Mouse (Mus musculus): ENCODE measurements at regions not wholly inside any gene's neighbourhood (a gene's known extent, or its start where the extent isn't known, plus 50 kb on each side); places are given as distances from the start of the nearest gene placed in this dataset.
A peak's percentile ranks its signal among the peaks of the same experiment; 100 is the strongest.

DNA sequence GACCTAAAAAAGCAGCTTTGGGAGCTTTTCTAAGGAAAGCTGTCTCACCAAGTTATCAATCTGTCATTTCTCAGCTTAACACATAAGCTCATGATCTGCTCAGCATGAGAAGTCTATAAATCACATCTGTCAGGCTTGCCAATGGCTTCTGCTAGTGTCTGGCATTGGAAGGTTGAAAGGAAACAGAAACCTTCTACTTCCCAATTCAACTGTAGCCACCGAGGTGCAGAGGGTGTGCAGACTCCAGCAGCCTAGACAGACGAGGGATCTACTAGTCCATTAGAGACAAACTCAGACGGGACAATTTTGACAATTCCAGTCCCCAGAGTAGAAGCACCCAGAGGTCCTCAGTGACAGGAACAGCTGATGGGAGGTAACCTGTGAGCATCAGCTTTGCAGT lies 103.0 kb downstream of the Nab1 start:
- no peak for DNase-seq (ENCODE audit: low spot score in 2 of 2)

DNA sequence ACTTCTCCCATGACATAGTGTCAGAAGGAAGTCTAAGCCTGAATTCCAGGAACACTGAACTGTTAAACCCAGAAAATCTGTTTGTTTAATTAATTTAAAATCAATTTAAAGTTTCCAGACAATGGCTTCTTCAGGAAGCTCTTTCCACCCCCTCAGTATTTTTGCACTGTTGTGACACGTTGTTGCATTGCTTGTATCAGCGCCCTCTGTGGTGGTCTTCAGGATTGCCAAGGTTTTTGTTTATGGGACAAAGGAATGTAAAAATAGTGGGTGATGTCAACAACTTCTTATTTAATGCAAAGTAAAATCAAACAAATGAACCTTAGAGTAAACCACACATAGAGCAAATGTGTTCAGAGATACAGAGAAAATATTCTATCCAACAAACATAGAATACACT lies 107.5 kb downstream of the Nab1 start:
- DNase-seq (ENCODE audit: low spot score in 2 of 2), result no peak

DNA sequence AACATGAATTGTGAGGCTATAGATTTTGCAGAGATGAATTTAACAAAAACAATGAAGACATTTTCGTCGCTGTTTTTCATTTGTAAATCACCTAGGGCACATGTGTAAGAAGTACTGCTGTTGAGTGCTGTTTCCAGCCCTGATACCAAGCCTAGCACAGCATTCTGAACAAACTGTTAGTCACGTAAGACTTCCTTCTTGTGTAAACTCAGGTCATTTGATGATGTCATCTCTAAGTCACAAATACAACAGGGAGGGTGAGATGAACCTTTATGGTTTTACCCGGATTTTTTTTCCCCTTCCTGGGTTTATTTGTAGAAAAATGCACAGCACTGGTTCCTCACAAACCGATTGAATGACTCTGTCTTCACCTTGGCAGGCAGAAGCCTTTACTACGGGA lies 111.6 kb downstream of the Nab1 start:
- DNase-seq (ENCODE audit: low spot score in 2 of 2), result no peak

DNA sequence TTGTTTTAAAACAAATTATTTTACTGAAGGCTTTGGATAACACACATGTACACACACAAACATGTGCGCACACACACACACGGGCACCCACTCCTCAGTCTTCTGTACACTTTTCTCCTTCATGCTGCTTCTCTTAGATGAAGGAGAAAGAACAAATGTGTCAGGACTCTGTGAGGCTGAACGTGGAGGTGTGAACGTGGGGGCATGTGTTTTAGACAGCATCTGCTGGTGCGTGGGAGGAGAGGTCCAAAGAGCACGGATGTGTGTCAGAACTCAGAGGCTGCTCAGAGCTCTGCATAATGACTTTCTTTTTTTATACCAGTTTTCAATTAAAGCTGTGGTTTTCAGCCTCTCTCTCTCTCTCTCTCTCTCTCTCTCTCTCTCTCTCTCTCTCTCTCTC lies 112.4 kb downstream of the Nab1 start:
- no peak for DNase-seq (ENCODE audit: low spot score in 2 of 2)

DNA sequence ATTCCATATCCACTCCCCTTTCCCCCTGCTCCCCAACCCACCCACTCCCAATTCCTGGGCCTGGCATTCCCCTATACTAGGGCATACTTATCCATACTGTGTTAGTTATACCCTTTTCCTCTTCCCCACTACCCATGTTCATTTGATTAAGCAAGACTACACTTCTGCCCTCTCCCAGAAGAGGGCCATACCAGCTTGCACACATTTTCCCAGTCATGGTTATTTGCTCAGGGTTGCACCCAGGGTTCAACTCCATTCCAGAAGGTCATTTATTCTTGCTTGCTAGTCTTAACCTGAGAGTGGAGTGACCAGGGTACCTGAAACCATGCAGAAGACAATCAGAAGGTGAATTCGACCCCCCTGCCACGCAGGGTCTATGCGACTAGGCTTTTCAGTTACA lies 113.4 kb downstream of the Nab1 start:
- no peak for DNase-seq (ENCODE audit: low spot score in 2 of 2)

DNA sequence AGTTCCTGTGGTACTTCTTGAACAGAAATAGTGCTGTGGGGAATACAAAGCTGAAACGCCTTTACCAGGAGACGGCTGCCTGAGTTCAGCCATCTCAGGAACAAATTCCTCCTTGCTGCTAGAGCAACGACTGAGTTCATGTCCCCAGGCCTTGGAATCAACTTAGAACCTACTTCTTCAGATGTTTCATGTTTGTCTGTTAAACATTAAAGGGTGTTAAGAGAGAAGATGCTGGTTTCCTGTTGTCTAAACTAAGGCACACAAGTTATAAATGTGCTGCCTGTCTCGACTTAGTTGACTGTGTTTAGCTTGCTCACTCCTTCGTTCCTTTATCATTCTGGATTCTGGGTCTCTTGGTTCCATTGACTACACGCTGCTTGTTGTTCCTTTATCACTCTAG lies 125.2 kb downstream of the Nab1 start:
- no peak for DNase-seq (ENCODE audit: low spot score in 2 of 2)

DNA sequence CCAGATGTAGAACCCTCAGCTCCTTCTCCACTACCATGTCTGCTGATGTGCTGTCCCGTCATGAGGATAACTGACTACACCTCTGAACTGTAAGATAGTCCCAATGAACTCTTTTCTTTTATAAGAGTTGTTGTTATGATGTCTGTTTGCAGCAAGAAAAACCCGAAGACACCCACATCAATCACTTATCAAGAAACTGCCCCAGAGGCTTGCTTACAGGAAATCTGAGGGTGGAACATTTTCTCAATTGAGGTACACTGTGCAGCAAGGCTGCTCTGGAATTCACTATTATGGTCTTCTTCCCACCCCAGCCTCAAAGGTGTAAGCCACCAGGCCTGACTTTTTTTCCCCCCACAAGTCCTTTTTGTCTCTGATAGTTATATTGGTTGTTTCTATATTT lies 125.8 kb downstream of the Nab1 start:
- no peak for DNase-seq (ENCODE audit: low spot score in 2 of 2)

DNA sequence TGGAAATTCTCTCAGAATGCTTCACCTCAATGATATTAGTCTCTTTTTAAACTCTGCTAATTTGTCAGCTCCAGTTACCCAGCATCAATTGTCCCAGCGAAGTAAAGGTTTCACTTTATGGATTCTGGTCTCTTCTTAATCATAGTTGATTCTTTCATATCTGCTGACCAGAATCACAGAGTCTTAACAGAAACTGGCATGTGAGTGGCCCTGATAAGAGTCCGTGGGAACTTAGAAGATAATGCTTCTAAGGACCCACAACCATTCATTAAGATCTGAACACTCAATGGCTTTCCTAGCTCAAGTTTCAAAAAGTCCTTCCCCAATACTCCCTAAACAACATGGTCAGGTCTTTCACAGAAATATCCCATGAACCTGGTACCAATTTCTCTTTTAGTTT lies 126.7 kb downstream of the Nab1 start:
- no peak for DNase-seq (ENCODE audit: low spot score in 2 of 2)

DNA sequence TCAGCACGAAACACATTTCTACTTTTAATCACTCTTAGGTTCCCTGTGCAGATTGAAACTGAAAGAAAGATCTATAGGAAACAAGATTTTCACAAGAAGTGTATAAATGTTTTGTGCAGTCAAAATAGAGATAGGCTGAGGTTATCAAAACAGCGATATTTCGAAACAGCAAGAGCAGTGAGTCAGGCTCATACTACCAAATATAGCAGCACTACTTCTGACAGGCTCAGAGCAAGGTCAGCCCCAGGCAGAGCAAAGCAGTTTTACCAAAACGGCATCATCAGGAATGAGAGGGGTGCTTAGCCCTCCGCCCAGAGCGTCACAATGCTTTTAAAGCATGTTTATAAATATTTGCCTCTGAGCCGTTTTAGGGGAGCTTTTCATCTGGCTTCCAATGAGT lies 133.4 kb upstream of the Gls start:
- no peak for DNase-seq (ENCODE audit: low spot score in 2 of 2)

DNA sequence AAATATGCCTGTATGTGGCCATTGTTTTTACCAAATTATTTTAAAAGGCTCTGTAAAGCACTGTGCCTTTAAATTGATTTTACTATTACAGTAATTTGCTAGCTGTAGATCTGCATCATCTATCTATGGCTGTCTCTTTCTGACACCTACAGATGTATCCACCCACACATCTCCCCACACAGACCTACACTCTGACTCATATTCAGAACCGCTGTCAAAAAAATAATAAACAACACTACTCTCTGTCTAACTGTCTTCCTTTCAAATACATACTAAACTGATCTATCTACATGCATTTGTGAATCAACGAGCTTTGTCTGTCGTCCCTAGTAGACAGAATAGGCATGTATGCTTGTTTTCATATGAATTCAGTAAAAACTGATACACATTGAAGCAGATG lies 130.6 kb upstream of the Gls start:
- no peak for DNase-seq (ENCODE audit: low spot score in 2 of 2)

DNA sequence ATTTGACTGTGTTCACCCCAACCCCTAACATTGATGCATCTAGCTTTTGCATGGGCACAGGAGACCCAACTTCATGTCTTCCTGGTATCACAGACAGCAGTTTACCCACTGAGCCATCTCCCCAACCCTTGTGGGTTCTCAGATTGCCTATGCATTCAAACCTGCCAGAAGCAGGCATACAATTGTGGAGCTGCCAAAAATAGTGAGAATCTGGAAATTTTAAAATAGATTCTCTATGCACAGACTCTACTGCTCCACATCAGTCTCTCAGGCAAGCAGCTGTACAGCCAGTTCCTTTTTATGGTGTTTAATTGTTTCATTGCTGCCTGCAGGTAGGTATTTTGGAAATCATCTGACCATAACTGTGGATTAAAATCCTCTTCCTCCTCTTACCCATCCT lies 129.9 kb upstream of the Gls start:
- no peak for DNase-seq (ENCODE audit: low spot score in 2 of 2)

DNA sequence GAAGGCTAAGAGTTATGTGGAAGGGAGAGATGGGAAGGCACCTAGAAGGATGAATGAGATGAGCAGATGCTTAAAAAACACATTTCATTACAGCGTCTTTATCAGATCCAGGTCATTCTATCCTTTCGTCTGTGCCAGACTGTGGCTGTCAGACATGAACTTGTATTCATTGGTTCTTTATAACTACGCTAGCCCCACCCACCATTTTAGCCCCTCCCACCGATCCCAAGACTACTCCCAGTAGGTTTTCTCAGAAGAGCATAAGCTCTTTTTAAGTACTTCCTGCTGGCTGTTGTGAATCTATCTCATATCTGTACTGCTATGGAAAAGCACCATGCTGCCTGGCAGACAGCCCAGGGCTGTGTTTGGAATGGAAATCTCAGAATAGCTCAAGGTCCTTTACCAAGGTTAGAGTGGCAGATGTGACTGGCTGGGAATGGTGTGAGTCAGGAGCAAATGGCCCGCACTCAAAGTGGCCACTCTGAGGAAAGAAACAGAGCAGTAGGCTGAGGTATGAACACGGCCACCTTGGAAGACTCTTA lies 121.1 kb upstream of the Gls start:
- no peak for DNase-seq (ENCODE audit: low spot score in 2 of 2)

DNA sequence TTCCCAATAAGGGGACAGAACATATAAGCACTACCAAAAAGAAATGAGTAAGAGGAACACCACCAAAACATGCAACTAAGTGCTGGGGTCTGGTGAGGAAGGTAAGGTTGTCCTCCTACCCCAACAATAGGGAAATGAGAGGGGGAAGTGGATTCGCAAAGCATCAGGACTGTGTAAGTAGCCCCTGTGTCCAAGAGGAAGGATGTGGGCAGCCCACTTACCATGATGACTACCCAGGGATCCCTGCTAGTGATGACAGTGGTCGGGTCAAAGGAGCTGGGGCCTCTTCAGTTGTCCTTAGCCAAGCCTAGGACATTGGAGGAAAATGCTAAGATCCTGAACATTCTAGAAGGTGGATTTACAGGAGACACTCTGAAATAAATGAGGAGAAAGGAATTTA lies 109.1 kb upstream of the Gls start:
- DNase-seq (ENCODE audit: low spot score in 2 of 2), result no peak

DNA sequence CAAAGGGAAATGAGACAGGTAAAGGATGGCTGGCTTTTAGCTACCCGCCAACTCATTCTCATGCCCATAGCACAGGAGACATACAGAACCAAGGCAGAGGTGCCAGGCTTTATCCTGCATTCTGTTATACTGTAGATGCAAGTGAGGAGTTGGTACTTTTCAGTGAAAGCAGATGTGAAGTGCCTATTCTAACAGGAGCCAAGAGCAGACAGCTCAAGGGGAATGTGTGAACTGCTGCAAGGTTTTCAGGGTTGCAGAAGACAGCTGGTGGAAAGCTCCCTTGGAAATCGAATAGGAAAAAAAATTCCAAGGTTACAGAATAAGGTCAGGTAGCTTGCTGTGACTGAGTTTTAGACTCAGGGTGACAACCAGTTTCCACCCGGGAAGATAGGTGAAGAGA lies 105.7 kb upstream of the Gls start:
- DNase-seq (ENCODE audit: low spot score in 2 of 2), result no peak

DNA sequence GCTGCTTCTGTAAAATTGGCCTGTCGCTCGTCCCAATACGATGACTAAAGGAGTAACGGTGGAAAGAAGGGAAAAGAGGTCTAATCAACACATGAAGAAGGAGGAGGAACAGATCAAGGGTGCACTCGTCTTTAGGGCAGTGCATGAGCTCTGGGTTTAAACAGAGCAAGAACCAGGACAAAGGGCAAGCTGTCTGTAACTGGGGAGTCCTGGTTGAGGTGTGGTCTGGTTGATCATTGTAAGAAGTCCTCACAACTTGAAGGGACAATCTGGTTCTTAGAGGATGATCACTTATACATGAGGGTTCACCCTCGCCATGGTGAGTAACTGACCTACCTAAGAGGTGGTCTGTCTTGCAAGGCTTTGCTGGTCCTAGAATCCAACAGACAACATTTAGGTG lies 105.2 kb upstream of the Gls start:
- DNase-seq (ENCODE audit: low spot score in 2 of 2), result no peak

DNA sequence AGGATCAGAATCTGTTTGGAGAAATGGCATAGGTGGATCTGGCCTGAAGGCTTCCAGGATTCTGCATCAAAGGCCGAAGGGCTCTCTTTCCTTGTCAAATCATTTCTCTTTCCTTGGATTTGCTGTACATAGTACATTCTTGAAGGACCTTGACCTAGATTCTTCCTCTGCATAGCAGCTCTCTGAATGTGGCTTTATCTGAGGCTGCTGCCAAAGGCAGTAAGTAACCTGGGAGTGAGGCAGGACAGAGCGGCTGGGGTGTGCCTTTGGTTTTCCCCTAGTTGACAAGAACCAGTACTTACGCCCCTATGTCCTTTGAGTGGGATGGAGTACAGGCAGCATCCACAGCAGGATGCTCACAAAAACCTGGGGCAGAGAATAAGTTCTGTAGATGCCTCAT lies 103.7 kb upstream of the Gls start:
- DNase-seq (ENCODE audit: low spot score in 2 of 2), result no peak

DNA sequence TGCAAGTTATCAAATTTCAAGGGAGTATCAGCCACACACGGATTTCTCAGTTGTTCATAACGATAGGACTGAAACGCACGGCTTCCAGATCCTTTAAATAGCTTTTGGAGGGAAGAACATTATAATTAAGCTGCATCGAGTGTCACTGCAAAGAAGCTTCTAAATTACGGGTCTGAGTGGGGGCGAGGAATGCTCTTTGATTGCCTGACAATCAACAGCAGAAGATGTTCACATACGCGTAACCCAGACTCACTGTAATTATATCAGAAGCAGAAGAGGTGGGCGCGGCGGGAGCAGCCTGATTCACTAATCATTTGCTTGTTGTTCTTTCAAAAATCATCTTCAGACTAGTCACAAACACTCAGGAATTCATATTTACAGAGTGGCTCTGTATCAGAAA lies 99.0 kb upstream of the Gls start:
- DNase-seq (ENCODE audit: low spot score in 2 of 2), result no peak

DNA sequence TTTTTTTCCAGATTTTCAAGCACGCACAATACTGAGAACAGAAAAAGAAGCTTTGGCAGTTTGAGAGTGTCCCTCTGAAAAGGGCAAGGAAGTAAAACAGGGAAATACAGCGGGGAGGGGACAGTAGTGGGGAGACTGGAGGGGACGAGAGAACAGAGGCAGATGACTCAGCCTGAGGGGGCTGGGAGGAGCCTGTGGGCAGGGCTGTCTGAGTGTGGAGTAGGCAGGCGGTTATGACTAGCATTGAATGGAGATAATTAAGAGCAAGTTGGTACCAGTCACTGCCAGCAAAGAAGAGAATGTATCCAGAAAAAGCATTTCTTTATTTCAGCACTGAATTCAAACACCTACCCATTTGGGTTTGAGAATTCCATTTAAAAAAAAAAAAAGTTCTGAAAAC lies 98.4 kb upstream of the Gls start:
- no peak for DNase-seq (ENCODE audit: low spot score in 2 of 2)

DNA sequence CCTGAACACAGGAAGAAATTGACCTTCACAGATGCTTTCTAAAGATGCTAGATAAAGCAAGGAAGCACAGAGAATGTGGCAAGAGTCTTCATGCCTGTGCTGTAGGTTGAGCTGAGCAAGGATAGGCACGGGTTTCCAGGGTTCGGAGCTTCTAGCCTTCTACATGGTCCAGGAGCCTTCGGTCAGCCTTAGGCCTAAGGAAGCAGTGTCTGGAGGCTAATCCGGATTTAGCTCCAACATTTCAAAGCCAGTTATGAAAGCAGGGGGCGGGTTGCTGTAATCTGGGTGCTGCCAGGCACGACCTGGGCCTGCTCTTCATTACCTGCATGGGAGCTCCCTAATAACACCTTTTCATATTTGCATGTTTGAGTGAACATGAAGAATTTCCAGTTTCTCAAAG lies 97.5 kb upstream of the Gls start:
- DNase-seq (ENCODE audit: low spot score in 2 of 2), result no peak

DNA sequence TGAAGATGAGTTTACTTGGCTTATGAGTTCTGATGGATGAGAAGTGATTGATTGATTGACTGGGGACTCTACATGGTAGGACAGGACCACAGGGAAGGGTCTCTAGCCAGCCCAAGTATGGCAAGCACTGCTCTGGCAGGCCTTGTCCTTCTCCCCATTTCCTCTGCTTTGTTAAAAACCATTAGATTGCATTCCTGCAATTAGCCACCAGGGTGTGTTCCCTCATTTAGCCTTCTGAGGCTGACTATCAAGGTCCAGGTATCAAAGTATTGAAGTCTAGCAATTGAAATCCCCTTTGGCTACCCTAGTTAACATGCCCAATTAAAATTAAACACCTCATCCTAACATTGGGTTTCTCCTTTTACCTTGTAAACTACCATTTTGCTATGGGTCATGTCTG lies 95.5 kb upstream of the Gls start:
- DNase-seq (ENCODE audit: low spot score in 2 of 2), result no peak

DNA sequence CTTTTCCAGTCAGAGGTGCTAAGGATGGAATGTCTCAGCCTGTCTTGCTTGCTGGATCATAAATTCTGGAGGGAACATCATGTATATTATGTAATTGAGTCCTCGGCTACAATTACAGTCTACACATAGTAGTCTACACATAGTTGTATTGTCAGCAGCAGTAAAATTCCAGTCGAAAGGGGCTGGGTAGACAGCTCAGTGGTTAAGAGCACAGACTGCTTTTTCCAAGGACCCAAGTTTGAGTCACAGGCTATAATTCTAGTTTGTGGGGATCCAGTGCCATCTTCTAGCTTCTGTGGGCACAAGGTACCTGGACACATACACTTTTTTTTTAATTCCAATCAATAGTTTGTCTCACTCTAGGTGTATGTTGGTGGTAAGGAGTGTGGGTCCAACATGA lies 91.3 kb upstream of the Gls start:
- DNase-seq (ENCODE audit: low spot score in 2 of 2), result no peak

DNA sequence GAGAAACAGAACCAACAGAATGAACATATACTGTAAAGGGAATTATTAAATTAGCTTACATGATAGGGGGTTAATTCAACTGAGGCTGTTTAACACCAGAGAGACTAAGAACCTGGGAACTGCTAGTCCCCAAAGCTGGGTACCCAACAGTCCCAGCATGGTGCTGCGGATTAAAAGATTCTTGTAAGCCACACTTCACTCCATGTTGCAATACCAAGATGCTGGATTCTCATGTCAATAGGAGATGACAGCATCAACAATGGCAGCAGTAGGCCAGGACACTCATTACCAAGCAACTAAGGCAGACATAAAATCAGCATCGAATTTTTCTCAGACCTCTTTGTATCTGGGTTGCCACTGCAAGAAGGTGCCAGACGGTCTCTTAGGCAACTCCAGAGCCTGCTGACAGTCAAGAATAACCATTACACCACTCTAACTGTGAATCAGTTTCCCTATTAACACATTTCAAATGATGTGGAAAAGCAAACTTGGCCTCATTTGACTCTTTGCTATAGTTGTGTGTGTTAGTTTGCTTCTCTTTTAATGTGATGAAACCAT lies 79.1 kb upstream of the Gls start:
- DNase-seq (ENCODE audit: low spot score in 2 of 2), result no peak

DNA sequence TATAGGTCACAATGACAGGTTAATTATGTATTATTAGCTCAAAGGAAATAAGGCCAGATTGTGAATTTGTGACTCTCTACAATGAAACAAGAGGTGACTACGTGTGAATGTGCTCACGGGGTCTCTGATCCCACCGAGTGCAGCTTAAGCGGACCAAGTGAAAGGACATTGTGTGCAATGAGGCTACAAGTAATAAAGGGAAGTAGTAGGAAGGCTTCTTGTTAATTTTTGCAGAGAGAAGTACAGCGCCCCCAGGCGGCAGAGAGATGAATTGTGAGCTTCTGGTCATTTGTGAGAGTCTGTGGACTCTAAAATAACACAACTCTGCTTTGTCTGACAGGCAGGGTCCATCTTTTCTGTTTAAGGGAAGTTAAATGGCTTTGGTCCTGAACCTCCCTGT lies 73.9 kb upstream of the Gls start:
- peak in 1 of 2 experiments; percentile 24 for DNase-seq (ENCODE audit: low spot score in 2 of 2)

Data from gastrocnemius, postnatal 4 days (tissue).